Mouse (Mus musculus) embryonic facial prominence, embryonic 14.5 days (tissue): Measurements from ENCODE around the gene Txndc16. TPM values are rescaled to one million over a fixed set of nuclear protein-coding genes. Genes with fewer than 3 reads are reported as not detected.

Experiments used
- ATAC-seq: fragments of 200-750 bp; cut with Nextera tagmentation; 2 replicates; pipeline ENCODE4 v1.8.0; 2017; ENCODE audit warnings: low read depth, moderate number of reproducible peaks, moderate TSS enrichment
- DNase-seq: peaks from one replicate; pipeline ENCODE4 v3.0.0-alpha.2; 2015; ENCODE audit warnings: low spot score
- H3K27ac ChIP-seq: fragments of 300-500 bp; sonication (generic); replicated peaks from 2 replicates; pipeline ENCODE4 v1.5.1; 2014; ENCODE audit warnings: low read depth, mild to moderate bottlenecking, low read length, moderate library complexity
- H3K27me3 ChIP-seq: fragments of 300-500 bp; sonication (generic); replicated peaks from 2 replicates; pipeline ENCODE4 v1.6.1; 2014; ENCODE audit warnings: low read length; ENCODE audit not compliant: control insufficient read depth, insufficient read depth
- H3K36me3 ChIP-seq: fragments of 300-500 bp; sonication (generic); 2 replicates; pipeline ENCODE4 v1.6.1; 2014; ENCODE audit warnings: low read length, mixed read lengths; ENCODE audit not compliant: control insufficient read depth, insufficient read depth
- H3K4me1 ChIP-seq: fragments of 300-500 bp; sonication (generic); 2 replicates; pipeline ENCODE4 v1.6.1; 2014; ENCODE audit warnings: antibody characterized with exemption, low read length; ENCODE audit not compliant: control insufficient read depth, insufficient read depth
- H3K4me2 ChIP-seq: fragments of 300-500 bp; sonication (generic); 2 replicates; pipeline ENCODE4 v1.6.1; 2014; ENCODE audit warnings: low read depth, mild to moderate bottlenecking, low read length, moderate library complexity, mixed read lengths
- H3K4me3 ChIP-seq: fragments of 300-500 bp; sonication (generic); 2 replicates; pipeline ENCODE4 v1.5.1; 2014; ENCODE audit warnings: low read depth, mild to moderate bottlenecking, low read length
- H3K9ac ChIP-seq: fragments of 300-500 bp; sonication (generic); 2 replicates; pipeline ENCODE4 v1.6.1; 2014; ENCODE audit warnings: low read depth, mild to moderate bottlenecking, low read length, moderate library complexity, mixed read lengths
- H3K9me3 ChIP-seq: fragments of 300-500 bp; sonication (generic); 2 replicates; pipeline ENCODE4 v1.6.1; 2016; ENCODE audit warnings: low read length; ENCODE audit not compliant: control insufficient read depth
- WGBS: fragments of 180-500 bp; shearing (Covaris S2); extraction: QIAGEN DNeasy Blood & Tissue Kit; methylation state at CpG from one replicate; pipeline ENCODE4 v1.1.7; 2014; 5-methylcytosine and 5-hydroxymethylcytosine counted together
- polyA plus RNA-seq: library from polyadenylated mRNA; unstranded; fragments of >200 nt; fragmentation: Nextera tagmentation; extraction: Ambion mirVana; gene quantifications from 2 replicates; pipeline ENCODE4 v1.2.1, GENCODE M21; 2014

Gene Txndc16
- polyA plus RNA-seq, 1 experiment from 2014 or later = 18.0 TPM

GRCm38 (mm10) chr14:45175012-45175740, 45.0 kb downstream of the Txndc16 start:
- Histone ChIP-seq H3K27me3 (no peaks in the 10 kb centered on the region), H3K4me3 (no peak overlapping the region), H3K27ac (peak overlapping the region; percentile 10; the same call in 1 of the 2 replicates), H3K36me3 (no peaks in the 10 kb centered on the region; the same call in 1 of the 2 replicates), H3K9me3 (0 out of 2 replicates have a peak, but pooled peaks cover 4% of the 10 kb centered on the region), H3K4me1 (0 out of 2 replicates have a peak, but pooled peaks cover 5% of the 10 kb centered on the region), H3K9ac (no peak overlapping the region), H3K4me2 (no peak overlapping the region)
- peak; percentile 53 for DNase-seq
- WGBS = 78% methylated on average over 14 of the region's 14 CpGs
- peak; percentile 33; the same call in 1 of the 2 replicates for ATAC-seq

- Histone ChIP-seq H3K27ac (no peak overlapping the region), H3K9ac (no peak overlapping the region), H3K27me3 (no peaks in the 10 kb centered on the region), H3K4me3 (no peak overlapping the region), H3K4me2 (no peak overlapping the region), H3K36me3 (no peaks in the 10 kb centered on the region; the same call in 1 of the 2 replicates), H3K9me3 (0 out of 2 replicates have a peak, but pooled peaks cover 4% of the 10 kb centered on the region), H3K4me1 (0 out of 2 replicates have a peak, but pooled peaks cover 5% of the 10 kb centered on the region)
- DNase-seq (no peak), ATAC-seq (no peak)
- WGBS = 95% methylated on average over 5 of the region's 5 CpGs
These were observed 47.9 kb downstream of the Txndc16 start for GRCm38 (mm10) chr14:45172260-45172659.

DNA sequence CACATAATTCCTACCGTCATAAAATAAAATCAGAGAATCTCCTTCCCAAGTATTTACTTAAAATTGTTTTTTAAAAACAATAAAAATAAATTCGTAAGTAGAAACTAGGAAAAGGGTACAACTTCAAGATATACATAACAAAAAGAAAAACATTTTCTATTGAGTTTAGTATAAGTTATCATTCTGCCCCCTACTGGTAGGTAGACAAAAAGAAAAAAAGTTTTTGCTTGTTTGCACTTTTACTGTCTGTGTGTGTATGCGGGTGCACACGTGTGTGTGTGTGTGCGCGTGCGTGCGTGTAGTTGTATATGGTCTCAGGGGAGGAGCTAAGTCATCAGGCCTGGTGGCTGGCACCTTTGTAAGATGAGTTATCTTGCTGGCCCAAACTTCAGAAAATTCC, 52.8 kb downstream of the Txndc16 start:
- no peaks in the 10 kb centered on the region for H3K36me3 ChIP-seq
- H3K9me3 ChIP-seq = 0 out of 2 replicates have a peak, but pooled peaks cover 3% of the 10 kb centered on the region
- no peak overlapping the region for H3K4me2 ChIP-seq
- DNase-seq (peak; percentile 16), ATAC-seq (no peak)
- 82% methylated on average over 8 of the region's 8 CpGs for WGBS
- no peak overlapping the region for H3K4me3 ChIP-seq
- H3K27me3 ChIP-seq = no peaks in the 10 kb centered on the region
- no peak overlapping the region for H3K9ac ChIP-seq
- H3K4me1 ChIP-seq = no peaks in the 10 kb centered on the region
- no peak overlapping the region for H3K27ac ChIP-seq

DNA sequence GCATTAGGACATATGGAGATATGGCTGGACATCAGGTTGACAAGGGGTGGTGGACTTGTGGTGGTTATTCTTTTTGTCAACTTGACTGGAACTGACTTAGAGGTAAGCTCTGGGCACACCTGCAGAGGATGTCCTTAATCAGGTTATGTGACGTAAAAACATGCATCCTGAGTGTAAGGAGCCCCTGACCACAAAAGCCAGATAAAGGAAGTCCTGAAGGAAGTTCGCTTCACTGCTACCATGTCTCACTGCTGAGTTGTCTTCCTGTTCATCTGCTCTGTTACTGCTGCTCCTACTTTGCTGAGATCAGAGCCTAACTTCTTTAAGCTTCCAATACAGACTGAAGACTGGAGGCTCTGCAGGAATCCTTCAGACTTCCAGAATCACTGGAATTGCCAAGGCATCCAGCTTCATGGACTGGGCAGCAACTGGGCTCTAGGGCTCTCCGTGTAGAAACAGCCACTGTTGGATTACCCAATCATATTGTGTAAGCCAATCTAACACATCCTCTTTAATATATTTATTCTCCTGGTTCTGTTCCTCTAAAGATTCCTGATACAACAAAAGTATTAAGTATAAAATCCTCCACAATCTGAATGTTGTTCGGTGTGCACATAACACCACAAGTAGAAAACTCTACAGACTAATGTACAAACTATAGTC, 64.5 kb downstream of the Txndc16 start:
- Histone ChIP-seq H3K4me3 (no peak overlapping the region), H3K4me2 (no peak overlapping the region), H3K4me1 (no peaks in the 10 kb centered on the region), H3K9me3 (no peaks in the 10 kb centered on the region), H3K27me3 (no peaks in the 10 kb centered on the region), H3K9ac (no peak overlapping the region), H3K36me3 (no peaks in the 10 kb centered on the region), H3K27ac (no peak overlapping the region)
- WGBS = 83% methylated on average over 4 of the region's 4 CpGs
- DNase-seq (no peak), ATAC-seq (no peak)

- Histone ChIP-seq H3K9ac (no peak overlapping the region), H3K36me3 (no peaks in the 10 kb centered on the region), H3K4me1 (no peaks in the 10 kb centered on the region), H3K27me3 (no peaks in the 10 kb centered on the region), H3K27ac (no peak overlapping the region), H3K4me2 (no peak overlapping the region), H3K9me3 (no peaks in the 10 kb centered on the region), H3K4me3 (no peak overlapping the region)
- WGBS = 84% methylated on average over 2 of the region's 2 CpGs
- ATAC-seq (no peak), DNase-seq (peak; percentile 33)
These were observed 66.9 kb downstream of the Txndc16 start for GRCm38 (mm10) chr14:45153258-45153657.

DNA sequence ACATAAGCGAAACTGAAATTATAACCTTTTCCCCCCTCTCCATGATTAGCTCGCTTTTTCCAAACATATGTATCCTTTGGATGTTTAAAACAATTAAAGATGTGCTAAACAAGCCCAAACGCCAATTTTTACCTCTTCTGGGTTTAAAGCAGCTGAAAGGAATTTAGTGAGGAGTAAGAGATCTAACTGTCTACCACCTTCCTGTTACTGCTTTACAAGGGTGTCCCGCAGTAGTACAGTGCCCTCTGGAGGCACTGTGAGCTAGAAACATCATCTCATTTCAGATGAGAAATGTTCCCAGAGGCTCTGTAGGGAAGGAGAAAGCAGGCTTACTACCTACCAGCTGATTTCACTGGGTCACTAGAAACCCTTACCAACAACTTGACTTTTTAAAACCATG, 77.6 kb downstream of the Txndc16 start:
- no peak overlapping the region for H3K9ac ChIP-seq
- no peak overlapping the region for H3K27ac ChIP-seq
- DNase-seq (peak; percentile 73), ATAC-seq (peak; percentile 50; the same call in 1 of the 2 replicates)
- H3K4me1 ChIP-seq = no peaks in the 10 kb centered on the region
- no peaks in the 10 kb centered on the region for H3K36me3 ChIP-seq
- H3K27me3 ChIP-seq = no peaks in the 10 kb centered on the region
- no peak overlapping the region for H3K4me2 ChIP-seq
- WGBS = 44% methylated on average over 4 of the region's 4 CpGs
- no peaks in the 10 kb centered on the region for H3K9me3 ChIP-seq
- no peak overlapping the region for H3K4me3 ChIP-seq

DNA sequence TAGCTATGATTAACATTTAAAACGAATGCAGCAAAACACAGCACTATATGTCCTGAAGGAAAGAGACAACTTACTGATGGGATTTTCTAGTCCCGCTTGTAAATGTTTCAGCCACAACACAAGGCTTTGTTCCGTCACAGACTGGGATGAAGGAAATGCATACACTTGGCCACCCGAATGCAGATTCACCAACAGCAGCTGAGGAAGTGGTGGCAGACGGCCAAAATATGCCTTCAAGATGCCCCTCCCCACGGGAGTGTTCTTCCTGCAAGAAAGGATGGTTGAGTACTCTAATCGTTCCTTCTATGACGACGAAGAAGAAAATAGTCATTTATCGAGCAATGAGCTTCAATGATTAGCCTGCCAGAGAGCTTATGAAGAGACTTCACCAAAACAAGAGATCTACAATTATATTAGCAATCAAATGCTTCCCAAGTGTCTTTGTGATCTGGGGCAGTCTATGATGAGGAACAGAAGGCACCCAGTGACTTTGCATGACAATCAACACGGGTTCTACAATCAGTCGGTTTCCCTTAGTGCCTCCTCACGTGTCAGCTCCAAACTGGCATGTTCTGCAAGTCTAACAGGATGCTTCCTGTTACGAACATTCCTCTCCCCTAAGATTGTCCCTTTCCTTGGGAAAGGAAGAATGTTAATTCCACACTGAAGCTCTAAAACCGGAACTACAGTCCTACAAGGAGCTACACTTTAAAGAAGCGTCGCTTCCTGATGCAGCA, 79.6 kb downstream of the Txndc16 start:
- Histone ChIP-seq H3K9ac (no peak overlapping the region), H3K4me3 (no peak overlapping the region), H3K27me3 (no peaks in the 10 kb centered on the region), H3K4me2 (no peak overlapping the region), H3K9me3 (no peaks in the 10 kb centered on the region), H3K36me3 (0 out of 2 replicates have a peak, but pooled peaks cover 3% of the 10 kb centered on the region), H3K27ac (no peak overlapping the region), H3K4me1 (no peaks in the 10 kb centered on the region)
- ATAC-seq (no peak), DNase-seq (peak; percentile 48)
- 71% methylated on average over 17 of the region's 17 CpGs for WGBS

- Histone ChIP-seq H3K4me2 (no peak overlapping the region), H3K4me1 (no peaks in the 10 kb centered on the region), H3K36me3 (peaks cover 8% of the 10 kb centered on the region; the same call in 1 of the 2 replicates), H3K27ac (no peak overlapping the region), H3K9ac (no peak overlapping the region), H3K4me3 (no peak overlapping the region), H3K27me3 (no peaks in the 10 kb centered on the region), H3K9me3 (no peaks in the 10 kb centered on the region)
- DNase-seq (no peak), ATAC-seq (no peak)
- WGBS = 77% methylated on average over 2 of the region's 2 CpGs
These were observed 84.2 kb downstream of the Txndc16 start for GRCm38 (mm10) chr14:45135961-45136360.
